Mouse (Mus musculus): ENCODE results near the gene Eif4g1.

DNA sequence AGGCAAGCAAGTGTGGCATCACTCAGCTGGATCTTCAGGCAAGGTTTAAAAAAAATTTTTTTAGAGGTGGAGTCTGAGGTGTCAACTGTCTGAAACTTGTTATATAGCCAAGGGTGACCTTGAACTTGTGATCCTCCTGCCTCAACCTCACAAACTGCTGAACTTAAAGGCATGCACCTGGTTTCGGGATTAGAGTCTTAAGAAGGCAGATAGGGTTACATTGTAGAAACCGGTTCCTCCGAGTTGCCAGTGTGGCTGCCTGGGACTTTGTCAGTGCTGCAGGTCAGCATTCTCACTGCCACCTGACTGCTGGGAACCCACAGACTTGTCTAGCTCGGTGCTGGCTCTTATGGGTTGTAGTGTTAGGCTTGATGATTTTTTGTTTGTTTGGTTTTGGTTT lies 55.1 kb downstream of the Eif4g1 start:
- TF ChIP-seq POLR2A (IDR thresholded peaks at IDR 0.05; ENCODE audit: insufficient read length, low read depth) (no peak), MYOG (IDR thresholded peaks at IDR 0.05; ENCODE audit: control insufficient read depth in 1 of 3, insufficient read depth in 1 of 3, insufficient read length in 2 of 3, low read depth in 2 of 3) (no peak), E2F4 (IDR thresholded peaks at IDR 0.05; ENCODE audit: insufficient read depth) (no peak), POLR2AphosphoS2 (IDR thresholded peaks at IDR 0.05; ENCODE audit: insufficient read length, low read depth) (no peak), TCF3 (IDR thresholded peaks at IDR 0.05; ENCODE audit: insufficient read length, low read depth) (no peak), CEBPB (IDR thresholded peaks at IDR 0.05; ENCODE audit: insufficient read depth, poor library complexity, severe bottlenecking) (no peak), MYOD1 (IDR thresholded peaks at IDR 0.05; ENCODE audit: control insufficient read depth in 1 of 3, insufficient read length in 2 of 3, low read depth in 2 of 3) (no peak), MAX (IDR thresholded peaks at IDR 0.05; ENCODE audit: low read depth) (no peak)

Measured in myocyte (in vitro differentiated cells).